Mouse (Mus musculus) cerebellum, adult 9-10 months (tissue): ENCODE measurements around the gene Ache.

Experiments
- DNase-seq: peaks from one replicate; pipeline ENCODE4 v3.0.0; 2022

Ache gene

GRCm38 (mm10) chr5:137335066-137335465, 47.7 kb downstream of the Ache start:
- DNase-seq, result peak; percentile 46

GRCm38 (mm10) chr5:137337190-137337589, 49.9 kb downstream of the Ache start:
- no peak for DNase-seq

- peak; percentile 92 for DNase-seq
Measured at GRCm38 (mm10) chr5:137338256-137338655, 50.9 kb downstream of the Ache start.

- peak; percentile 71 for DNase-seq
Measured at GRCm38 (mm10) chr5:137338663-137339289, 51.5 kb downstream of the Ache start.

- peak; percentile 59 for DNase-seq
Measured at GRCm38 (mm10) chr5:137339290-137339979, 52.1 kb downstream of the Ache start.

- no peak for DNase-seq
Measured at GRCm38 (mm10) chr5:137340222-137340621, 52.9 kb downstream of the Ache start.

- DNase-seq, result no peak
Measured at GRCm38 (mm10) chr5:137342407-137343012, 55.2 kb downstream of the Ache start.

GRCm38 (mm10) chr5:137343412-137343811, 56.1 kb downstream of the Ache start:
- DNase-seq, result no peak

GRCm38 (mm10) chr5:137343869-137344268, 56.5 kb downstream of the Ache start:
- DNase-seq, result no peak
